Mouse (Mus musculus): ENCODE measurements at regions not wholly inside any gene's neighbourhood (a gene's known extent, or its start where the extent isn't known, plus 50 kb on each side); places are given as distances from the start of the nearest gene placed in this dataset.

GRCm38 (mm10) chr19:27498278-27498677 is 68.7 kb upstream of the Pum3 start:
- dilution Hi-C loops (cut with MboI; ENCODE audit: extremely low pct_ligation_motif_present, extremely low pct_unique_long_range_greater_than_20kb, low sequenced_read_pairs) (no loop called here), in situ Hi-C loops (cut with MboI; ENCODE audit: low pct_ligation_motif_present, low pct_unique_long_range_greater_than_20kb, low sequenced_read_pairs) (no loop called here)
- Histone ChIP-seq H3K27ac (ENCODE audit: insufficient read depth, low read depth) (no peak overlapping the region), H3K9me3 (replicated peaks; ENCODE audit: low read length) (no peaks in the 10 kb centered on the region), H3K4me1 (ENCODE audit: control insufficient read depth in 1 of 2, insufficient read depth in 2 of 2) (no peaks in the 10 kb centered on the region), H3K36me3 (replicated peaks in 1 of 2; ENCODE audit: control insufficient read depth in 1 of 2, insufficient read depth in 1 of 2, low read length in 1 of 2) (no peaks in the 10 kb centered on the region), H3K4me3 (replicated peaks in 1 of 3; ENCODE audit: low read depth in 2 of 3, low read length in 2 of 3, poor library complexity in 1 of 3) (no peak overlapping the region), H3K9ac (ENCODE audit: insufficient read depth, low read depth) (no peak overlapping the region), H3K4me2 (ENCODE audit: insufficient read depth, low read depth, poor library complexity, severe bottlenecking) (no peak overlapping the region), H3K27me3 (replicated peaks) (no peaks in the 10 kb centered on the region), H3K79me2 (replicated peaks; ENCODE audit: control insufficient read depth, extremely low read depth, insufficient read depth, poor library complexity, severe bottlenecking) (no peaks in the 10 kb centered on the region)
- DNase-seq (ENCODE audit: extremely low read depth), result no peak
- TF ChIP-seq ZKSCAN1 (IDR thresholded peaks at IDR 0.05; ENCODE audit: borderline replicate concordance, low read depth, low read length), result no peak
- TF ChIP-seq RCOR1 (conservative IDR thresholded peaks at IDR 0.05; ENCODE audit: low read depth, low read length), result no peak
- no peak for TF ChIP-seq ZMIZ1 (IDR thresholded peaks at IDR 0.05; ENCODE audit: low read depth, low read length)
- TF ChIP-seq RAD21 (IDR thresholded peaks at IDR 0.05; ENCODE audit: low read depth, low read length), result no peak
- TF ChIP-seq PAX5 (IDR thresholded peaks at IDR 0.05; ENCODE audit: low read length), result no peak
- no peak for TF ChIP-seq JUN (IDR thresholded peaks at IDR 0.05; ENCODE audit: insufficient read depth, low read depth, low read length)
- no peak for TF ChIP-seq POLR2AphosphoS2 (IDR thresholded peaks at IDR 0.05; ENCODE audit: low read depth, low read length)
- no peak for TF ChIP-seq CTCF (conservative IDR thresholded peaks at IDR 0.05 in 1 of 2, IDR thresholded peaks at IDR 0.05 in 1 of 2; ENCODE audit: low read depth in 2 of 2, low read length in 2 of 2)

GRCm38 (mm10) chr19:27492468-27492867 is 62.8 kb upstream of the Pum3 start:
- no peak overlapping the region for H3K4me2 ChIP-seq (ENCODE audit: insufficient read depth, low read depth, poor library complexity, severe bottlenecking)
- DNase-seq (ENCODE audit: extremely low read depth), result no peak
- H3K9me3 ChIP-seq (replicated peaks; ENCODE audit: low read length), result no peaks in the 10 kb centered on the region
- H3K27me3 ChIP-seq (replicated peaks), result no peaks in the 10 kb centered on the region
- H3K9ac ChIP-seq (ENCODE audit: insufficient read depth, low read depth), result no peak overlapping the region
- in situ Hi-C loops (cut with MboI; ENCODE audit: low pct_ligation_motif_present, low pct_unique_long_range_greater_than_20kb, low sequenced_read_pairs) (no loop called here), dilution Hi-C loops (cut with MboI; ENCODE audit: extremely low pct_ligation_motif_present, extremely low pct_unique_long_range_greater_than_20kb, low sequenced_read_pairs) (no loop called here)
- H3K4me1 ChIP-seq (ENCODE audit: control insufficient read depth in 1 of 2, insufficient read depth in 2 of 2), result no peaks in the 10 kb centered on the region
- no peak overlapping the region for H3K27ac ChIP-seq (ENCODE audit: insufficient read depth, low read depth)
- H3K79me2 ChIP-seq (replicated peaks; ENCODE audit: control insufficient read depth, extremely low read depth, insufficient read depth, poor library complexity, severe bottlenecking), result no peaks in the 10 kb centered on the region
- no peaks in the 10 kb centered on the region for H3K36me3 ChIP-seq (replicated peaks in 1 of 2; ENCODE audit: control insufficient read depth in 1 of 2, insufficient read depth in 1 of 2, low read length in 1 of 2)
- TF ChIP-seq GABPA (IDR thresholded peaks at IDR 0.05; ENCODE audit: insufficient replicate concordance, low read depth, low read length), result no peak
- TF ChIP-seq USF1 (IDR thresholded peaks at IDR 0.05; ENCODE audit: low read depth, low read length), result no peak
- no peak for TF ChIP-seq ELF1 (IDR thresholded peaks at IDR 0.05; ENCODE audit: low read depth, low read length)
- TF ChIP-seq CHD1 (IDR thresholded peaks at IDR 0.05; ENCODE audit: low read depth, low read length), result no peak
- no peak for TF ChIP-seq IRF4 (IDR thresholded peaks at IDR 0.05; ENCODE audit: low read depth, low read length)
- no peak for TF ChIP-seq MXI1 (IDR thresholded peaks at IDR 0.05; ENCODE audit: low read depth, low read length)
- TF ChIP-seq HCFC1 (IDR thresholded peaks at IDR 0.05; ENCODE audit: low read depth, low read length), result no peak
- no peak for TF ChIP-seq CTCF (conservative IDR thresholded peaks at IDR 0.05 in 1 of 2, IDR thresholded peaks at IDR 0.05 in 1 of 2; ENCODE audit: low read depth in 2 of 2, low read length in 2 of 2)
- TF ChIP-seq POLR2A (IDR thresholded peaks at IDR 0.05; ENCODE audit: low read depth, low read length), result no peak
- no peak for TF ChIP-seq EP300 (IDR thresholded peaks at IDR 0.05; ENCODE audit: low read length)
- no peak for TF ChIP-seq ZC3H11A (IDR thresholded peaks at IDR 0.05; ENCODE audit: low read depth, low read length)
- TF ChIP-seq PAX5 (IDR thresholded peaks at IDR 0.05; ENCODE audit: low read length), result no peak
- TF ChIP-seq RCOR1 (conservative IDR thresholded peaks at IDR 0.05; ENCODE audit: low read depth, low read length), result no peak
- TF ChIP-seq NELFE (IDR thresholded peaks at IDR 0.05; ENCODE audit: low read depth, low read length), result no peak
- no peak for TF ChIP-seq MEF2A (IDR thresholded peaks at IDR 0.05; ENCODE audit: borderline replicate concordance, low read depth, low read length)
- no peak for TF ChIP-seq JUND (conservative IDR thresholded peaks at IDR 0.05; ENCODE audit: low read depth, low read length)
- no peak for TF ChIP-seq POLR2AphosphoS2 (IDR thresholded peaks at IDR 0.05; ENCODE audit: low read depth, low read length)
- no peak for TF ChIP-seq BHLHE40 (IDR thresholded peaks at IDR 0.05; ENCODE audit: low read depth, low read length)
- no peak overlapping the region for H3K4me3 ChIP-seq (replicated peaks in 1 of 3; ENCODE audit: low read depth in 2 of 3, low read length in 2 of 3, poor library complexity in 1 of 3)

Measured in CH12.LX (cell line).